Mouse (Mus musculus) lung, postnatal 0 days (tissue): ENCODE measurements around the gene Cd52.

Experiments used
- CTCF ChIP-seq: IDR thresholded peaks from 2 replicates; pipeline ENCODE4 v1.5.1; 2016; ENCODE audit warnings: antibody characterized with exemption, mild to moderate bottlenecking
- EP300 ChIP-seq: IDR thresholded peaks from 2 replicates; pipeline ENCODE4 v1.6.1; 2016; ENCODE audit warnings: antibody characterized with exemption, mild to moderate bottlenecking, control low read depth

DNA sequence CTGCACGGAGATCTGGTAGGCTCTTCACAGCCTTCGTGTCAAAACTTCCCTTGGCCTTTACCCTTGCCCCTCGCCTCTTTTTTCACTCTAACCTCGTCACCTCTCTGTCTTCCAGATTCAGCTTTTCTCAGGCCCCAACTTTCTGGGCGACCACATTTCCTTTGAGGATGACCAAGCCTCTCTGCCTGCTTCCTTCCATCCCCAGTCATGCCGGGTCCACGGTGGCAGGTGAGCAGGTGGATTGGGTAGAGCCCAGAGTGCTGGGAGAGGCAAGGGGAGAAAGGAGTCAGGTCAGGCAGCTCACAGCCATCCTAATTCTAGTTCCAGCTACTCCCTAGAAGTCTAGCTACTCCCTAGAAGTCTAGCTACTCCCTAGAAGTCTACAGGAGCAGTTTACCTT, 12.4 kb downstream of the Cd52 start:
- TF ChIP-seq CTCF (no peak), EP300 (no peak)
